Comparison of ENCODE assay signal across 9 mouse cellular contexts in genomic region chr9:97344767-97345297, GRCm38 (mm10). TPM values are rescaled to one million over a fixed set of nuclear protein-coding genes. Genes with fewer than 3 reads are reported as not detected.
A peak's percentile ranks its signal among the peaks of the same experiment; 100 is the strongest.
DNase-seq lines count a peak whose midpoint lies in the region; TF ChIP-seq lines count a peak whose summit lies in the region.
"Had no signal": no experiment of that assay in that cellular context is flagged by ENCODE, and none has a peak within 500 bp of the region (broad histone marks: within the 10 kb centered on the region; RNA-seq: fewer than 3 reads in every experiment).

No protein-coding gene starts in this region.

- no peak for TF ChIP-seq POLR2A in brain, embryonic 14.5 days (IDR thresholded peaks at IDR 0.05; ENCODE audit: borderline replicate concordance, extremely low read depth, insufficient read depth, insufficient read length, poor library complexity, severe bottlenecking)

- peak; percentile 20 for DNase-seq in gastrocnemius, postnatal 10 days
- no peak for DNase-seq in gastrocnemius, postnatal 25 days
- peak; percentile 92 for DNase-seq in brain, embryonic 14.5 days (ENCODE audit: low read depth)
- peak; percentile 87 for DNase-seq in kidney, adult 9 months
- peak; percentile 37 to 59 for DNase-seq in lung, adult 18-20 months
- DNase-seq in spleen, adult 18-20 months = no peak
- DNase-seq in gastrocnemius, adult 8-10 months (ENCODE audit: low spot score in 2 of 2) = no peak
- no peak for DNase-seq in cerebellum, postnatal 36 days
- DNase-seq: gastrocnemius, adult 2 months had no signal

- TF ChIP-seq CTCF in brain, embryonic 14.5 days (IDR thresholded peaks at IDR 0.05; ENCODE audit: borderline replicate concordance, extremely low read depth, insufficient read depth, insufficient read length) = no peak

RNA-seq across cellular contexts. Expression of gene Trim42, which starts 24.9 kb away (rescaled TPM):
- total RNA-seq in gastrocnemius, postnatal 10 days (2021) = not detected
- total RNA-seq in gastrocnemius, postnatal 25 days (2021) = not detected
- not detected in 2 replicates for polyA plus RNA-seq in brain, embryonic 14.5 days (2012; rRNA removed)
- total RNA-seq in gastrocnemius, adult 8-10 months (2022) = not detected
- total RNA-seq: gastrocnemius, adult 2 months had no signal

Comparison
In these comparisons a context has a peak if more than half of its experiments do, and no peak if none do; other contexts are left out.
1. DNase-seq: peak in gastrocnemius, postnatal 10 days (single experiment), brain, embryonic 14.5 days (single experiment), kidney, adult 9 months (single experiment) and lung, adult 18-20 months (2 of 2); none in gastrocnemius, postnatal 25 days (single experiment), spleen, adult 18-20 months (0 of 2), gastrocnemius, adult 8-10 months (0 of 2) and cerebellum, postnatal 36 days (0 of 2).